Mouse (Mus musculus) myocyte (in vitro differentiated cells): ENCODE measurements at regions not wholly inside any gene's neighbourhood (a gene's known extent, or its start where the extent isn't known, plus 50 kb on each side); places are given as distances from the start of the nearest gene placed in this dataset.

Experiments used
- CEBPB ChIP-seq: IDR thresholded peaks from 2 replicates; pipeline ENCODE4 v1.6.1; 2011; ENCODE audit warnings: mild to moderate bottlenecking, moderate library complexity; ENCODE audit not compliant: poor library complexity, insufficient read depth, severe bottlenecking
- E2F4 ChIP-seq: IDR thresholded peaks from one replicate; pipeline ENCODE4 v1.6.1; 2011; ENCODE audit warnings: mild to moderate bottlenecking, control low read depth, moderate library complexity; ENCODE audit not compliant: insufficient read depth
- MAX ChIP-seq: IDR thresholded peaks from one replicate; pipeline ENCODE4 v1.6.1; 2011; ENCODE audit warnings: low read depth, mild to moderate bottlenecking, control low read depth
- MYOG ChIP-seq, 3 experiments: IDR thresholded peaks; one replicate each; pipeline ENCODE4 v1.6.1; 2011; ENCODE audit warnings: control low read depth in 2 of 3, low read depth in 2 of 3, mild to moderate bottlenecking in 2 of 3; ENCODE audit not compliant: insufficient read length in 2 of 3, control insufficient read depth in 1 of 3, insufficient read depth in 1 of 3
- POLR2A ChIP-seq: IDR thresholded peaks from one replicate; pipeline ENCODE4 v1.6.1; 2011; ENCODE audit warnings: low read depth, mild to moderate bottlenecking, control low read depth, moderate library complexity; ENCODE audit not compliant: insufficient read length
- TCF3 ChIP-seq: IDR thresholded peaks from one replicate; pipeline ENCODE4 v1.6.1; 2011; ENCODE audit warnings: low read depth, control low read depth; ENCODE audit not compliant: insufficient read length
- USF1 ChIP-seq: IDR thresholded peaks from one replicate; pipeline ENCODE4 v1.6.1; 2011; ENCODE audit warnings: low read depth, mild to moderate bottlenecking, control low read depth, moderate library complexity

- TF ChIP-seq POLR2A (no peak), CEBPB (no peak), MAX (no peak), E2F4 (no peak), TCF3 (no peak), MYOG (IDR thresholded peaks at IDR 0.05; ENCODE audit: control insufficient read depth in 1 of 3, insufficient read depth in 1 of 3, insufficient read length in 2 of 3, low read depth in 2 of 3) (no peak), USF1 (no peak)
These were observed 208.1 kb downstream of the Gm26897 start for GRCm38 (mm10) chr5:111941831-111942230.
